Mouse (Mus musculus): ENCODE results near the gene Hmgcl.
"Not testable (repeated sequence)": the region's sequence is repeated elsewhere in the genome, so short reads cannot be mapped to it uniquely, and the experiment has no call there.

The Hmgcl gene

DNA sequence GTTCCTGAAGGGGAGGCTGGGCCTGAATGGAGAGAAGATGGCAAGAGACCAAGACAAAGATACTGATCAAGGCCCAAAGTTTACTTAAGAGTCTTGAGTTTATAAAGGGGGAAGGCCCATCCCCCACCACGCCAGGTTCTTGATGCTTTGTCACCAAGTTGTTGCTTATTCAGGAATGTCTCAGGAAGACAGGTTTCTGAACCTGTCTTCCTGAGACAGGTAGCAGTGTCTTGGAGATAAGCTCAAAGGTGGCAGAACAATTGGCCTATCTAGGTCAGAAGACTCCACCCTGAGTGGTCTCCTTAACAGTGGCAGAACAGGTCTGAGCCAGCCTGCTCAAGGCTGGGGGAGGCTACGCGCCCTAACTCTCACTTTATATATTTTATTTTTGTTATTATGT, 19.4 kb upstream of the Hmgcl start:
- no peak for DNase-seq (ENCODE audit: low read depth, low spot score)

DNA sequence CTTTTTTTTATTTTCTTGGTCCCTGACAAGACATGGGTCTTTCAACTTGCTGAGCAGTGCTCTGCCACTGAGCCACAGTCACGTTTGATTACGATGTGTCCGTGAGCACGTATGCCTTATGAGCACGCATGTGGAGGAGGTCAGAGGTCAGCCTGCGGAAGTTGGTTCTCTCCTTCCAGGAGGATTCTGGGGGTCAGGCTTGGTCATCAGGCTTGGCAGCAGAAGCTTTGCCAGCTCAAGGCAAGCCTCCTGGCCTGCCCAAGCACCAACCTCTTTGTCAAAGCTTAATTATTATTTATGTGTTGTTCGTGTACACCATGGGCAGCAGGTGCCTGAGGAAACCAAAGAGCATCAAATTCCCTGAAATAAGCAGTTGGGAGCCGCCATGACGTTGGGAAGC, 17.9 kb upstream of the Hmgcl start:
- no peak for DNase-seq (ENCODE audit: low read depth, low spot score)

- no peak for DNase-seq (ENCODE audit: low read depth, low spot score)
Measured at GRCm38 (mm10) chr4:135929405-135929804, 16.8 kb upstream of the Hmgcl start.

DNA sequence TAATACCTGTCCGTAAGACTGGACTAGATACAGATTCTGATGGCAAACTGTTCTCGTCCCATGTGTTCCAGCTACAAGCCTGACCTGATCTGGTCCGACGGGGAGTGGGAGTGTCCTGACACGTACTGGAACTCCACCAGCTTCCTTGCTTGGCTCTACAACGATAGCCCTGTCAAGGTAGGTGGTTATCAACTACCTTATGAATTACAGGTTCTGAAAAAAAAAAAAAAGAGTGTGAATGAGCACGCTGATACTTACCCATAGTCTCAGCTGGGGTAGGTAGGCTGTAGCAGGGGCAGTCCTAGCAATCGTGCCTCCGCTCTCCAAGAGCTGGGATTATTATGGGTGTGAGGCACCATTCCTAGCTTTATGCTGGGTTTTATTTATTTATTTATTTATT, 16.4 kb upstream of the Hmgcl start:
- DNase-seq (ENCODE audit: low read depth, low spot score), result no peak

DNA sequence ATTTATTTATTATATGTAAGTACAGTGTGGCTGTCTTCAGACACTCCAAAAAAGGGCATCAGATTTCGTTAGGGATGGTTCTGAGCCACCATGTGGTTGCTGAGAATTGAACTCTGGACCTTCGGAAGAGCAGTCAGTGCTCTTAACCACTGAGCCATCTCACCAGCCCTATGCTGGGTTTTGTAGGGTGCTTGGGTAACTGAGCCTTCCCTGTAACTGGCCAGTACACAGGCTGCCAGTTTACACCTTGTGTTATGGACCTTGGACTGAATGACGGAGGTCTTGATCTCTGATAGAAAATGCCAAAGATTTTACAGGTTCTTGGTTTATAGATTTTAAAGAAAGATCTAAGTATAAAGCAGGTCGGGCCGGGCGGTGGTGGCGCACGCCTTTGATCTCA, 16.0 kb upstream of the Hmgcl start:
- DNase-seq (ENCODE audit: low read depth, low spot score), result no peak

- DNase-seq (ENCODE audit: low read depth, low spot score), result peak; percentile 63
Measured at GRCm38 (mm10) chr4:135931832-135932231, 14.4 kb upstream of the Hmgcl start.

DNA sequence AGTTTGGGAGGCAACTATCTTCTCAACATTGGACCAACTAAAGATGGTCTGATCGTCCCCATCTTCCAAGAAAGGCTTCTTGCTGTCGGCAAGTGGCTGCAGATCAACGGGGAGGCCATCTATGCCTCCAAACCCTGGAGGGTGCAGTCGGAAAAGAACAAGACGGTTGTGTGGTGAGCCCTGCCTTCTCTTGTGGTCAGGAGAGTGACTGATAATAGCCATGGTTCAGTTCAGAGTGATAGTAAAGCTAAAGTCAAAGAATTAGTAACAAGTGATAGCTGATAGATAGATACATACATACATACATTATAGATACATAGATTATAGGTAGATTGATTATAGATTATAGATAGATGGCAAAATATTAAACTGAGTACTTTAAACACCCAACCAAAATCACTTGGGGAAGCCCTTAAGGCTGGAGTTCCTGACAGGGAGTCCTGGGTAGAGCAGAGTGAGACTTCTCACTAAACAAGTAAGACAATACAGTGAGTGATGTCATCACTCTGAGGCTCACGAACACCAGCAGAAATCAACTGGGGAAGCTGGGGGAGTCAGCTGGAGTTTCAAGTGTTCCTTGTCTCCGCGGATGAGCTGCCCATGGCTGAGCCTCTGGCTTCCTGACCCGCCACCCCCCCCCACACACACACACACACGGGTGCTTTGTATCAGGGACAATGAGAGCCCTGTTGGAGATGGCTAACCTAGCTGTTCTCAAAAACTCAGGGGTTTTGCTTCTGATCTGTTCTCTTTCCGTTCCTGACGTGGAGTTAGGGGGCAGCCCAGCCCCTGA, 11.3 kb upstream of the Hmgcl start:
- DNase-seq (ENCODE audit: low read depth, low spot score), result no peak

DNA sequence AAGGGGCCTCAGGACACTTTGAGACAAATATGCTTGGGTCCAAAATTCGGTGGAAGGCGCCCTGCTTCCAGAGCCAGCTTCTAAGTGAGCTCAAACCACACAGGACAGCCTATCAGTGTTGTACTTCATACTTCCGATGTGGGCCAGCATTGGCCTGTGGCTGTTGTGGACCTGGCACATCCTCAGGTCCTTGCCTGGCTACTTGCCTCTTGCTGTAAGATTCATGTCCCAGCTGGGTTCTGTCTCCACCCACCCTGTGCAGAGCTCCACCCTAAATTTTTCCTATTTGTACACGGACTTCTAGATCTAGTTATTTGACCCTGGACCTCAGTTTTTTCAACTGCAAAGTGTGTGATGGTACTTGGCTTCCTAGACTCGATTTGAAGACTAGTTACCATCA, 10.7 kb upstream of the Hmgcl start:
- no peak for DNase-seq (ENCODE audit: low read depth, low spot score)

GRCm38 (mm10) chr4:135938858-135939257, 7.4 kb upstream of the Hmgcl start:
- DNase-seq (ENCODE audit: low read depth, low spot score), result no peak

DNA sequence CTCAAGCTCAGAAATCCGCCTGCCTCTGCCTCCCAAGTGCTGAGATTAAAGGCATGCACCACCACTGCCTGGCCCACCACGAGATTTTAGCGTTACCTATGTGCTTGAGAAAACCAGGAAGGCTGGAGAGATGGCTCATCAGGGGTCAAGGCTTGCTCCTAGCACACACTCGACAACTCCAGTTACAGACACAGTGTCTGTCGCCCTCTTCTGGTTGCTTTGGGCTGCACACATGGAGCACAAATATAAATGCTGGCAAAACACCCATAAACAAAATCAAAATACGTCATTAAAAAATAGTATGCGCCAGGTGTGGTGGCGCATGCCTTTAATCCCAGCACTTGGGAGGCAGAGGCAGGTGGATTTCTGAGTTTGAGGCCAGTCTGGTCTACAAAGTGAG, 5.2 kb upstream of the Hmgcl start:
- DNase-seq (ENCODE audit: low read depth, low spot score), result not testable (repeated sequence)

DNA sequence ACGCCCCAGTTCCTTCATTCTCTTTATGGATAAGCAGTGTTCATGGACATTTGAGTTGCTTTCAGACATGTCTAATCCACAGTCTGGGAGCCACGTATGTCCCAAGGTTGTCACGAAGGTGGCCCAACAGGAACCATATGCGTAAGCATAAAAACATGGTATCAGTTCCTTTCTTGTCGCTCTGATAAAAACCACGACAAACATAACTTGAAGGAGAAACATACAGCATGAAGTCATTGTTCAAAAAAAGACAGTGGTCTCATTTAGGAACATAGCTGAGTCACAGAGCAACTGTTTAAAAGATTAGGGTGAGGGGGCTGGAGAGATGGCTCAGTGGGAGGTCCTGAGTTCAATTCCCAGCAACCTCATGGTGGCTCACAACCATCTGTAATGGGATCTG, 4.1 kb upstream of the Hmgcl start:
- no peak for DNase-seq (ENCODE audit: low read depth, low spot score)

DNA sequence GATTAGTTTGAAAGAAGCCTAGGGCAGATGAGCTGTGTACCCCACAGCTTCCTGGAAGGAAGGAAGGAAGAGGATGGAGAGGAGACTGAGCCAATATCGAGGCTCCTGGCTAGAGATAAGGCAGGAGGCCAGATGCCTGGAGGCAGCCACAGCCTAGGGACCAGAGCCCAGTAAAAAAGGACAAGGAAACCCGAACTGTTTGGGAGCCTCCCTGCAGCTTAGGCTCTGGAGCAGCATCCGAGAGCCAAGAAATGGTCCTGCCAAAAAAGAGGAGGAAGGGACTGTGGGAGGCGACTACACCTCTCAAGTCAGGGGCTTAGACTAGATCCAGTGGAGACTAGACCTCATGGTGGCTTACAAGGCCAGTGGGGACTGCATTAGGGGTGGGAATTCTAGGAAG, 2.9 kb upstream of the Hmgcl start:
- DNase-seq (ENCODE audit: low read depth, low spot score), result no peak

DNA sequence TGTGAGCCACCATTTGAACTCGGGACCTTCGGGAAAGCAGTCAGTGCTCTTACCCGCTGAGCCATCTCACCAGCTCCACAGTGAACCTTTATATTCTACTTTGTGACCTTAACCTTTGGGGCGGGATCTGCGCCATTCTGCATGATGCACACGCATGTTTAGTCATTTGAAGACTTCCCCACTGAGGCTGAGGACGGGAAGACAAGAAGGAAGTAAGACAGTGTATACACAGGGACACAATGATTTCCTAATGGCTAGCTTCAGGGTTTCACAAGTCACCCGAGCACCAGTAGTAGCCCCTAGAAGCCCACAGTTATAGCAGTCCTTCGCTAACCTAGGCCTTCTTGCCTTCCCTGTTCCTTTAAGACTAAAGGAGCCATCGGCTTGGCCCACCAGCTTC, 542 bp upstream of the Hmgcl start:
- DNase-seq (ENCODE audit: low read depth, low spot score), result no peak

- DNase-seq (ENCODE audit: low read depth, low spot score), result no peak
Measured at GRCm38 (mm10) chr4:135946659-135947301, 532 bp downstream of the Hmgcl start.

GRCm38 (mm10) chr4:135948142-135948541, 1.9 kb downstream of the Hmgcl start:
- DNase-seq (ENCODE audit: low read depth, low spot score), result no peak

GRCm38 (mm10) chr4:135949475-135949874, 3.2 kb downstream of the Hmgcl start:
- no peak for DNase-seq (ENCODE audit: low read depth, low spot score)

DNA sequence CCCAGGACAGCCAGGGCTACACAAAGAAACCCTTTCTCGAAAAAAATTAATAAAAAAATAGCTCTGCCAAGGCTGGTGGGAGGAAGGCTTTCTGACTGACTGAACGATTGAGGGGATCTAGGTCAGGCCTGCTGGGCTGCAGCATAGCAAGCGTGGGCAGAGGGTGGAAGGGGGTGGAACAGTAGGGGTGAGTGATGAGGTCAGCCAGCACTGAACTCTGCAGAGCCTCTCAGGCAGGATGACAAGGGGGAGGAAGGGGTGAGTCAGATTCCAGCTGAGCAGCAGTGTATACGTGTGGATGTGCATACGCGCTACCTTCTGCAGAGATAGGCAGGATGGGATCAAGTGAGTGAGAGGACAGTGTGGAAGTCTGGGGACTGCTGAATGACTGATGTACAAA, 3.7 kb downstream of the Hmgcl start:
- DNase-seq (ENCODE audit: low read depth, low spot score), result no peak

- no peak for DNase-seq (ENCODE audit: low read depth, low spot score)
Measured at GRCm38 (mm10) chr4:135950365-135950764, 4.1 kb downstream of the Hmgcl start.

DNA sequence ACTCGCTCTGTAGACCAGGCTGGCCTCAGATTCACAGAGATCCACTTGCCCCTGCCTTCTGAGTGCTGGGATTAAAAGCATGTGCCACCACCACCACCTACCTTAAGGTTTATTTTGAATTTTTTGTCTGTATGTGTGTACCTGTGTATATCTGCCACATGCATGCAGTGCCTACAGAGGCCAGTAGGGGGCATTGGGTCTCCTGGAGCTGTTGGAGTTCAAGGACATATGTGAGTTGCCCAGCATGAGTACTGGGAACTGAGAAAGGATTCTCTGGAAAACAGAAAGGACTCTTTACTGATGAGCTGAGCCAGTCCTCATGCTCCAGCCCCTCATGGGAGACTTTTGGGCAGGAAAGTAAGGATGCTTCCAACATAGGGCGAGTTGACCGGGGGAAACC, 5.3 kb downstream of the Hmgcl start:
- peak; percentile 41 for DNase-seq (ENCODE audit: low read depth, low spot score)

DNA sequence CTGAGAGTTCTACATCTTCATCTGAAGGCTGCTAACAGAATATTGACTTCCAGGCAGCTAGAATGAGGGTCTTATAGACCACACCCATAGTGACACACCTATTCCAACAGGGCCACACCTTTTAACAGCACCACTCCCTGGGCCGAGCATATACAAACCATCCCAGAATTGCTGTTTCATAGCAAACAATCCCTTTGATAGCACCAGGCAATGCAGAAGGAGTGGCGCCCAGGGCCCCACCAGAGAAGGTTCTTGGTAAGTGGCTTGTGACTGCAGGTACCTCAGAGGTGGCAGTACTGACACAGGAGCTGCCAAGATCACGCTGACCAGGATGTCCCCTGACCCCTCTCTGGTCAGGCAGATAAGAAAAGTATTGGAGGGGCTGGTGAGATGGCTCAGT, 6.9 kb downstream of the Hmgcl start:
- DNase-seq (ENCODE audit: low read depth, low spot score), result no peak

DNA sequence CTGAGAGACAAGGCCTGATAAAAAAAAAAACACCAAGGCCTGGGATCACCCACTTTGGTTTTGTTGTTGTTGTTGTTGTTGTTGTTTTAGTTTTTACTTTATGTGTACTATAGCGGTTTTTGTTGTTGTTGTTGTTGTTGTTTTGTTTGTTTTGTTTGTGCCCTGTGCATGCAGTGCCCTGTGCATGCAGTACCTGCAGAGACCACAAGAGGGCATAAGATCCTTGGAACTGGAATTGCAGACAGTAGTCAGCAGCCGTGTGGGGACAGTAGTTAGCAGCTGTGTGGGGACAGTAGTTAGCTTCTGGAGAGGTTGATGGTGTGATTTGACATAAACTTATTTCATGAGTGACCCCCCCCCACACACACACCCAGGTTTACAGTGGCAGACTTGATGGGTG, 8.0 kb downstream of the Hmgcl start:
- DNase-seq (ENCODE audit: low read depth, low spot score), result peak; percentile 79

DNA sequence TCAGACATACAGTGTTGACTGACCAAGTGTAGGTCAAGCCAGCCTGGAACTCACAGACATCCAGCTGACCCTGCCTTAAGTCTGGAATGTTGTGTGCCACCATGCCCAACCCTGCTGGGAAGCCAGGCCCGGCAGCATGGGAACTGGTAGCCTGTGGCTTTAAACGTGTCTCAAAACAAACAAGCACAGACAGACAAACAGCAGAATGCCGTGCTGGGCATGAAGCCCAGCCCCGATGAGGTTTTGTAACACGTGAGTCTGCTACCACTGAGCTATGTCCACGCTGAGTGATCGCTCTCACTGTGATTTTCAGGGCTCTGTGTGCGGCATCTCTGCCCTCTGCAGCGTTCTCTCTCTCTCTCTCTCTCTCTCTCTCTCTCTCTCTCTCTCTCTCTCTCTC, 9.6 kb downstream of the Hmgcl start:
- no peak for DNase-seq (ENCODE audit: low read depth, low spot score)

DNA sequence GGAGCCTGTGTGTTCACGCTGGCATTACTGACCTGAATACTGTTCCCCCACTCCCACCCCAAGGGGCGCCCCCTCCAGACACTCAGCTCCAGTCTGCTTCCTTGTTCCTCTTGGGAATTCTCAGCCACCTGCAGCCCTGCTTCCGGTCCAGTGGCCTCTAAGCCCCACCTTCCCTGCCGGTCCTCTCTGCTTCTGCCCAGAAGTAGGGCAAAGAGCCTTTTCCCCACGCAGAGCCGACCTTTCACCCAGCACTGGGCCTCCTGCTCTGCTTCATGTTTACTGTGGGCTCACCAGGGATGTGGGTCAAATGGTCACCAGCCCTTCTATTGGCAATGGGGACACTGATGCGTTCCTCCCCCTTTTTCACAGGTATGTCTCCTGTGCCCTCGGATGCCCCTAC, 12.1 kb downstream of the Hmgcl start:
- DNase-seq (ENCODE audit: low read depth, low spot score), result no peak
